Mouse (Mus musculus) E14TG2a.4 (cell line): Measurements from ENCODE around the gene Gm6377.

Experiments used
- H3K27me3 ChIP-seq: 2 replicates; pipeline ENCODE4 v1.6.1; 2014; ENCODE audit warnings: low read length, control low read depth; ENCODE audit not compliant: insufficient read depth
- H3K36me3 ChIP-seq: 2 replicates; pipeline ENCODE4 v1.6.1; 2014; ENCODE audit warnings: low read length, control low read depth; ENCODE audit not compliant: insufficient read depth
- H3K4me1 ChIP-seq: replicated peaks from 2 replicates; pipeline ENCODE4 v1.6.1; 2014; ENCODE audit warnings: low read depth, low read length, control low read depth
- H3K4me3 ChIP-seq: replicated peaks from 2 replicates; pipeline ENCODE4 v1.5.1; 2014; ENCODE audit warnings: mild to moderate bottlenecking, low read length
- H3K9me3 ChIP-seq: 2 replicates; pipeline ENCODE4 v1.6.1; 2014; ENCODE audit warnings: low read length, control low read depth
- CTCF ChIP-seq: conservative IDR thresholded peaks from 2 replicates; pipeline ENCODE4 v1.5.1; 2014; ENCODE audit warnings: low read length
- NANOG ChIP-seq: IDR thresholded peaks from 2 replicates; pipeline ENCODE4 v1.6.1; 2014; ENCODE audit warnings: borderline replicate concordance, low read length, mixed read lengths
- POU5F1 ChIP-seq: IDR thresholded peaks from 2 replicates; pipeline ENCODE4 v1.6.1; 2014; ENCODE audit warnings: low read length, borderline replicate concordance

The Gm6377 gene

GRCm38 (mm10) chrX:109196468-109196867, at the start of gene Gm6377:
Gm6377 (plus strand) TSS chrX:109196756.
- no peak for TF ChIP-seq POU5F1
- no peak for TF ChIP-seq CTCF
- TF ChIP-seq NANOG, result no peak
- Histone ChIP-seq H3K36me3 (no peaks in the 10 kb centered on the region), H3K4me1 (no peaks in the 10 kb centered on the region), H3K9me3 (no peaks in the 10 kb centered on the region), H3K27me3 (no peaks in the 10 kb centered on the region), H3K4me3 (no peak within 1 kb of the TSS)

GRCm38 (mm10) chrX:109147108-109147507, 49.4 kb upstream of the Gm6377 start:
- Histone ChIP-seq H3K27me3 (no peaks in the 10 kb centered on the region), H3K4me1 (no peaks in the 10 kb centered on the region), H3K4me3 (no peak overlapping the region), H3K9me3 (no peaks in the 10 kb centered on the region), H3K36me3 (no peaks in the 10 kb centered on the region)
- TF ChIP-seq POU5F1 (no peak), NANOG (no peak), CTCF (no peak)

- TF ChIP-seq POU5F1, result no peak
- TF ChIP-seq CTCF, result no peak
- TF ChIP-seq NANOG, result no peak
- Histone ChIP-seq H3K4me1 (no peaks in the 10 kb centered on the region), H3K27me3 (no peaks in the 10 kb centered on the region), H3K9me3 (no peaks in the 10 kb centered on the region), H3K4me3 (no peak overlapping the region), H3K36me3 (no peaks in the 10 kb centered on the region)
These were observed 45.3 kb upstream of the Gm6377 start for GRCm38 (mm10) chrX:109151228-109151627.

DNA sequence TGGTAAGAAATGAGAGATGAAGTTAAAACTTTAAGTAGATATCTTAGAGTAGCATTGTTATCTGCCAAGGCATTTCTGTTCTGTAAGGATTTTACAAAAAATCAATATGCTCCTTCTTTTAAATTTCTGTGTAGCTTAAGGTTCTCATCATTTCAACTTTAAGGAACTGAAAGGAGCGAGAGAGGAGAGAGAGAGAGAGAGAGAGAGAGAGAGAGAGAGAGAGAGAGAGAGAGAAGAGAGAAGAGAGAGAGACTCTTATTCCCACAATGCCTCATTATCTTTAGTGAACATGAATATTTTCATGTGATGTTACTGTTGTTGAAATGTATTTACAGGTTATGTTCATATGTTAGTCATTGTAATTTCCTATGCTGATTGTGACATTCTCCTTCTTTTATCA, 36.2 kb upstream of the Gm6377 start:
- Histone ChIP-seq H3K4me3 (no peak overlapping the region), H3K9me3 (no peaks in the 10 kb centered on the region), H3K36me3 (no peaks in the 10 kb centered on the region), H3K27me3 (no peaks in the 10 kb centered on the region), H3K4me1 (no peaks in the 10 kb centered on the region)
- TF ChIP-seq CTCF (no peak), NANOG (no peak), POU5F1 (no peak)

- no peaks in the 10 kb centered on the region for H3K27me3 ChIP-seq
- H3K4me3 ChIP-seq, result no peak overlapping the region
- H3K36me3 ChIP-seq, result no peaks in the 10 kb centered on the region
- no peaks in the 10 kb centered on the region for H3K4me1 ChIP-seq
- no peaks in the 10 kb centered on the region for H3K9me3 ChIP-seq
- no peak for TF ChIP-seq CTCF
- no peak for TF ChIP-seq POU5F1
- no peak for TF ChIP-seq NANOG
These were observed 35.7 kb upstream of the Gm6377 start for GRCm38 (mm10) chrX:109160901-109161300.

DNA sequence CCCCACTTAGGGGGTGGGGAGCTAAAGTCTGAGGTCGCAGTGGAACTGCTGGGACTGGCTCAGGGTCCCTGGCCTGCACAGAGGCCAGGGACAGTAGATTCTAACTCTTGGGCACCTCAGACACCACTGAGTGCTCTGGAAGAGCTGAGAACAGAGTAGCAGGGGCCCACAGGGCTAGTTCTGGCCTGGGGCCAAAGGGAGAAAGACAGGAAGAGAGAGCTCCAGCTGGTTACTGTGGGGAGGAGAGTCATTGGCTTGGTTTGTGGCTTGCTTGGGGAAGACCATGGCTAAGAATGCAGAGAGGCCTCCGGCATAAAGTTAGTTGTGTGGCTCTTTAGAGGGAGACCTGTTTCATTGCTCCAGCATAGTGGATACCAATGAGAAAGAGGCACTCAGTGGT, 21.5 kb upstream of the Gm6377 start:
- no peaks in the 10 kb centered on the region for H3K27me3 ChIP-seq
- H3K36me3 ChIP-seq, result no peaks in the 10 kb centered on the region
- no peak overlapping the region for H3K4me3 ChIP-seq
- H3K4me1 ChIP-seq, result no peaks in the 10 kb centered on the region
- no peaks in the 10 kb centered on the region for H3K9me3 ChIP-seq
- no peak for TF ChIP-seq NANOG
- no peak for TF ChIP-seq POU5F1
- TF ChIP-seq CTCF, result no peak

- H3K36me3 ChIP-seq, result no peaks in the 10 kb centered on the region
- H3K27me3 ChIP-seq, result no peaks in the 10 kb centered on the region
- H3K4me3 ChIP-seq, result no peak overlapping the region
- no peaks in the 10 kb centered on the region for H3K4me1 ChIP-seq
- H3K9me3 ChIP-seq, result no peaks in the 10 kb centered on the region
- TF ChIP-seq POU5F1 (no peak), CTCF (no peak), NANOG (no peak)
These were observed 21.1 kb upstream of the Gm6377 start for GRCm38 (mm10) chrX:109175470-109175869.

GRCm38 (mm10) chrX:109184706-109185478, 11.7 kb upstream of the Gm6377 start:
- Histone ChIP-seq H3K4me3 (no peak overlapping the region), H3K4me1 (no peaks in the 10 kb centered on the region), H3K27me3 (no peaks in the 10 kb centered on the region), H3K36me3 (no peaks in the 10 kb centered on the region), H3K9me3 (no peaks in the 10 kb centered on the region)
- TF ChIP-seq POU5F1, result no peak
- TF ChIP-seq NANOG, result no peak

GRCm38 (mm10) chrX:109189607-109190006, 6.9 kb upstream of the Gm6377 start:
- Histone ChIP-seq H3K4me3 (no peak overlapping the region), H3K9me3 (no peaks in the 10 kb centered on the region), H3K27me3 (no peaks in the 10 kb centered on the region), H3K4me1 (no peaks in the 10 kb centered on the region), H3K36me3 (no peaks in the 10 kb centered on the region)
- TF ChIP-seq CTCF, result no peak
- no peak for TF ChIP-seq NANOG
- TF ChIP-seq POU5F1, result no peak
